Comparison of ENCODE assay signal across 33 mouse cellular contexts in genomic region chr6:56910910-56911309, GRCm38 (mm10). TPM values are rescaled to one million over a fixed set of nuclear protein-coding genes. Genes with fewer than 3 reads are reported as not detected.
DNase-seq lines count a peak whose midpoint lies in the region; ATAC-seq lines count a peak whose summit lies in the region.
"Had no signal": no experiment of that assay in that cellular context is flagged by ENCODE, and none has a peak within 500 bp of the region (broad histone marks: within the 10 kb centered on the region; RNA-seq: fewer than 3 reads in every experiment).

No protein-coding gene starts in this region.

- H3K9me3 ChIP-seq in megakaryocyte, embryonic 14.5 days = peaks cover 6% of the 10 kb centered on the region
- H3K9me3 ChIP-seq in liver, embryonic 15.5 days (replicated peaks) = no peaks in the 10 kb centered on the region
- no peaks in the 10 kb centered on the region for H3K9me3 ChIP-seq in forebrain, embryonic 16.5 days (ENCODE audit: control insufficient read depth, low read length)
- H3K9me3 ChIP-seq: embryonic facial prominence, embryonic 15.5 days; limb, embryonic 15.5 days; neural tube, embryonic 12.5 days had no signal

- H3K4me2 ChIP-seq in liver, embryonic 15.5 days = peak overlapping the region; percentile 63
- no peak overlapping the region for H3K4me2 ChIP-seq in forebrain, embryonic 16.5 days (ENCODE audit: low read length)
- H3K4me2 ChIP-seq: embryonic facial prominence, embryonic 15.5 days; hindbrain, embryonic 14.5 days; limb, embryonic 15.5 days; midbrain, embryonic 13.5 days; neural tube, embryonic 12.5 days had no signal

- no peak for ATAC-seq in megakaryocyte, adult 5-6 weeks (ENCODE audit: poor library complexity, severe bottlenecking)
- ATAC-seq in erythroid progenitor cell, adult 5-6 weeks (replicated peaks; ENCODE audit: low FRiP score, poor library complexity, severe bottlenecking) = peak; percentile 89
- ATAC-seq in liver, embryonic 15.5 days (ENCODE audit: insufficient read depth) = peak; percentile 95
- no peak for ATAC-seq in forebrain, embryonic 16.5 days
- ATAC-seq: inflammation-experienced regulatory T-cells, adult 6 months; midbrain, embryonic 13.5 days had no signal

- 24% methylated on average over 2 of the region's 2 CpGs for WGBS in liver, embryonic 15.5 days (ENCODE audit: insufficient replicate concordance)
- WGBS in forebrain, embryonic 16.5 days = 79% methylated on average over 2 of the region's 2 CpGs

- peaks cover 80% of the 10 kb centered on the region for H3K36me3 ChIP-seq in megakaryocyte, embryonic 14.5 days (replicated peaks; ENCODE audit: low read length)
- peaks cover 37% of the 10 kb centered on the region for H3K36me3 ChIP-seq in liver, embryonic 15.5 days (replicated peaks)
- no peaks in the 10 kb centered on the region for H3K36me3 ChIP-seq in forebrain, embryonic 16.5 days (ENCODE audit: control insufficient read depth, insufficient read depth)
- H3K36me3 ChIP-seq: embryonic facial prominence, embryonic 15.5 days; limb, embryonic 15.5 days; neural tube, embryonic 12.5 days had no signal

- peak overlapping the region; percentile 88 for H3K27ac ChIP-seq in liver, embryonic 15.5 days (replicated peaks)
- H3K27ac ChIP-seq in forebrain, embryonic 16.5 days (ENCODE audit: low read length) = no peak overlapping the region
- H3K27ac ChIP-seq: embryonic facial prominence, embryonic 15.5 days; hindbrain, embryonic 14.5 days; limb, embryonic 15.5 days; macrophage; midbrain, embryonic 13.5 days; neural tube, embryonic 12.5 days had no signal

- H3K4me3 ChIP-seq in megakaryocyte, embryonic 14.5 days (replicated peaks) = peak overlapping the region; percentile 76
- peak overlapping the region; percentile 24; the same call in 1 of the 2 replicates for H3K4me3 ChIP-seq in liver, embryonic 15.5 days (replicated peaks)
- no peak overlapping the region for H3K4me3 ChIP-seq in forebrain, embryonic 16.5 days (replicated peaks; ENCODE audit: low read length)
- H3K4me3 ChIP-seq: embryonic facial prominence, embryonic 15.5 days; limb, embryonic 15.5 days; midbrain, embryonic 13.5 days; neural tube, embryonic 12.5 days had no signal

- peaks cover 99% of the 10 kb centered on the region for H3K4me1 ChIP-seq in megakaryocyte, embryonic 14.5 days
- peaks cover 95% of the 10 kb centered on the region for H3K4me1 ChIP-seq in liver, embryonic 15.5 days (replicated peaks)
- peaks cover 3% of the 10 kb centered on the region for H3K4me1 ChIP-seq in forebrain, embryonic 16.5 days (replicated peaks; ENCODE audit: control insufficient read depth, insufficient read depth, low read length)
- H3K4me1 ChIP-seq: limb, embryonic 15.5 days; neural tube, embryonic 12.5 days had no signal

- H3K9ac ChIP-seq in liver, embryonic 15.5 days = no peak overlapping the region
- H3K9ac ChIP-seq in forebrain, embryonic 16.5 days (replicated peaks; ENCODE audit: low read depth, low read length) = no peak overlapping the region
- H3K9ac ChIP-seq: embryonic facial prominence, embryonic 15.5 days; hindbrain, embryonic 14.5 days; limb, embryonic 15.5 days; midbrain, embryonic 13.5 days; neural tube, embryonic 12.5 days had no signal

- DNase-seq in right cerebral cortex, postnatal 4 days = no peak
- no peak for DNase-seq in adrenal gland, postnatal 4 days (ENCODE audit: low spot score in 2 of 2)
- DNase-seq: adrenal gland, adult 2 months; B cell, adult 2 months; cerebellum, adult 9-11 months; gastrocnemius, postnatal 25 days; heart, postnatal 10 days; kidney, adult 18-20 months; kidney, postnatal 4 days; layer of hippocampus, adult 9-11 months; left cerebral cortex, postnatal 4 days; right cerebral cortex, postnatal 14 days; spleen, adult 18-20 months; thymus, postnatal 25 days had no signal

- no peaks in the 10 kb centered on the region for H3K27me3 ChIP-seq in megakaryocyte, embryonic 14.5 days (replicated peaks)
- no peaks in the 10 kb centered on the region for H3K27me3 ChIP-seq in liver, embryonic 15.5 days
- H3K27me3 ChIP-seq in forebrain, embryonic 16.5 days (replicated peaks; ENCODE audit: control insufficient read depth, insufficient read depth, low read length) = no peaks in the 10 kb centered on the region
- H3K27me3 ChIP-seq: CH12.LX; embryonic facial prominence, embryonic 15.5 days; limb, embryonic 15.5 days; midbrain, embryonic 13.5 days; neural tube, embryonic 12.5 days had no signal

RNA-seq across cellular contexts. Expression of gene Nt5c3, which starts 12.8 kb away (rescaled TPM):
- 96.8 and 108 TPM in 2 replicates for polyA plus RNA-seq in megakaryocyte, embryonic 14.5 days (2012; ENCODE audit: insufficient read depth, low replicate concordance)
- 64.6 and 71.0 TPM in 2 replicates for total RNA-seq in megakaryocyte, adult 5-6 weeks (2015)
- 36.6 TPM in 2 replicates for total RNA-seq in megakaryocyte, adult 5-6 weeks (2017)
- 371 and 463 TPM in 2 replicates for total RNA-seq in erythroid progenitor cell, adult 5-6 weeks (2015; ENCODE audit: low replicate concordance)
- 280 and 388 TPM in 2 replicates for total RNA-seq in erythroid progenitor cell, adult 5-6 weeks (2017; ENCODE audit: low replicate concordance)
- polyA plus RNA-seq in liver, embryonic 15.5 days (2015; fragmentation: Nextera tagmentation; extraction: Ambion mirVana) = 234 and 240 TPM in 2 replicates
- polyA plus RNA-seq in forebrain, embryonic 16.5 days (2015; fragmentation: Nextera tagmentation; extraction: Ambion mirVana) = 166 and 178 TPM in 2 replicates
- total RNA-seq in adrenal gland, postnatal 4 days (2021) = 10 to 100 TPM; 36.2 to 41.8 TPM

RNA-seq across cellular contexts. Expression of gene Vmn1r4, which starts 12.9 kb away (rescaled TPM):
- polyA plus RNA-seq in megakaryocyte, embryonic 14.5 days (2012; ENCODE audit: insufficient read depth, low replicate concordance) = not detected in 2 replicates
- total RNA-seq in megakaryocyte, adult 5-6 weeks (2015) = 0.47 TPM in 1 of 2 replicates, not detected in the other
- 0.07 TPM in 1 of 2 replicates, not detected in the other for total RNA-seq in megakaryocyte, adult 5-6 weeks (2017)
- 2.2 TPM in 1 of 2 replicates, not detected in the other for total RNA-seq in erythroid progenitor cell, adult 5-6 weeks (2015; ENCODE audit: low replicate concordance)
- 0.30 TPM in 1 of 2 replicates, not detected in the other for total RNA-seq in erythroid progenitor cell, adult 5-6 weeks (2017; ENCODE audit: low replicate concordance)
- polyA plus RNA-seq in liver, embryonic 15.5 days (2015; fragmentation: Nextera tagmentation; extraction: Ambion mirVana) = 0.15 and 0.16 TPM in 2 replicates
- 0.42 and 0.46 TPM in 2 replicates for polyA plus RNA-seq in forebrain, embryonic 16.5 days (2015; fragmentation: Nextera tagmentation; extraction: Ambion mirVana)
- under 1 TPM; 0.54 to 0.56 TPM for total RNA-seq in adrenal gland, postnatal 4 days (2021)
- polyA plus RNA-seq: G1E; inflammation-experienced regulatory T-cells, adult 6 months had no signal

RNA-seq across cellular contexts. Expression of gene Vmn1r5, which starts 59.2 kb away (rescaled TPM):
- polyA plus RNA-seq in megakaryocyte, embryonic 14.5 days (2012; ENCODE audit: insufficient read depth, low replicate concordance) = not detected in 2 replicates
- total RNA-seq in megakaryocyte, adult 5-6 weeks (2015) = not detected in 2 replicates
- total RNA-seq in megakaryocyte, adult 5-6 weeks (2017) = not detected in 2 replicates
- total RNA-seq in erythroid progenitor cell, adult 5-6 weeks (2015; ENCODE audit: low replicate concordance) = not detected in 2 replicates
- not detected in 2 replicates for total RNA-seq in erythroid progenitor cell, adult 5-6 weeks (2017; ENCODE audit: low replicate concordance)
- polyA plus RNA-seq in liver, embryonic 15.5 days (2015; fragmentation: Nextera tagmentation; extraction: Ambion mirVana) = not detected in 2 replicates
- not detected in 2 replicates for polyA plus RNA-seq in forebrain, embryonic 16.5 days (2015; fragmentation: Nextera tagmentation; extraction: Ambion mirVana)
- total RNA-seq in adrenal gland, postnatal 4 days (2021) = not detected
- total RNA-seq: adrenal gland, adult 2 months; CH12.LX; common myeloid progenitor, adult 5-6 weeks; gastrocnemius, postnatal 25 days; heart, postnatal 10 days; left cerebral cortex, adult 18-20 months; left cerebral cortex, postnatal 4 days had no signal
- polyA plus RNA-seq: adrenal gland, adult 2 months; embryonic facial prominence, embryonic 15.5 days; forebrain, embryonic 11.5 days; G1E; hindbrain, embryonic 14.5 days; inflammation-experienced regulatory T-cells, adult 6 months; kidney, embryonic 16.5 days; limb, embryonic 15.5 days; lung, embryonic 16.5 days; macrophage; midbrain, embryonic 13.5 days; neural tube, embryonic 12.5 days had no signal

Comparison
In these comparisons a context has a peak if more than half of its experiments do, and no peak if none do; other contexts are left out.
1. ATAC-seq: peak in erythroid progenitor cell, adult 5-6 weeks (single experiment) and liver, embryonic 15.5 days (single experiment); none in megakaryocyte, adult 5-6 weeks (single experiment) and forebrain, embryonic 16.5 days (single experiment).